Comparison of ENCODE assay signal across 9 mouse cellular contexts in genomic region chr2:18031271-18031821, GRCm38 (mm10). TPM values are rescaled to one million over a fixed set of nuclear protein-coding genes. Genes with fewer than 3 reads are reported as not detected.
A peak's percentile ranks its signal among the peaks of the same experiment; 100 is the strongest.
DNase-seq lines count a peak whose midpoint lies in the region; ATAC-seq and TF ChIP-seq lines count a peak whose summit lies in the region.
"Had no signal": no experiment of that assay in that cellular context is flagged by ENCODE, and none has a peak within 500 bp of the region (broad histone marks: within the 10 kb centered on the region; RNA-seq: fewer than 3 reads in every experiment).

No protein-coding gene starts in this region.

- H3K27ac ChIP-seq in liver, adult 2 months (replicated peaks; ENCODE audit: insufficient read depth, low read depth, low read length) = no peak overlapping the region
- peak overlapping the region; percentile 86 for H3K27ac ChIP-seq in midbrain, embryonic 12.5 days (replicated peaks)

- H3K9ac ChIP-seq in liver, adult 2 months (ENCODE audit: low read depth, low read length) = peak overlapping the region; percentile 14
- peak overlapping the region; percentile 83 for H3K9ac ChIP-seq in midbrain, embryonic 12.5 days (replicated peaks)

- peak overlapping the region; percentile 86 for H3K4me2 ChIP-seq in midbrain, embryonic 12.5 days (replicated peaks)

- peak overlapping the region; percentile 56 for H3K4me3 ChIP-seq in liver, adult 2 months (ENCODE audit: insufficient read depth, low read depth, low read length)
- peak overlapping the region; percentile 43 for H3K4me3 ChIP-seq in midbrain, embryonic 12.5 days

- peak; percentile 44 for DNase-seq in liver, adult 2 months (ENCODE audit: extremely low read depth, low read depth, low spot score)
- DNase-seq in liver = no peak
- DNase-seq in brain, adult 2 months (ENCODE audit: low read depth, low spot score) = peak; percentile 39
- DNase-seq in heart, adult 8-10 months (ENCODE audit: low spot score) = peak; percentile 30
- DNase-seq in kidney, adult 9 months = peak; percentile 70
- DNase-seq in natural killer cell, adult 2 months (ENCODE audit: low spot score in 2 of 2) = no peak

- TF ChIP-seq POLR2A in liver, adult 2 months (IDR thresholded peaks at IDR 0.05; ENCODE audit: extremely low read depth, insufficient read depth, low read length) = no peak

- H3K36me3 ChIP-seq in liver, adult 2 months (ENCODE audit: control insufficient read depth, insufficient read depth, low read length) = no peaks in the 10 kb centered on the region
- H3K36me3 ChIP-seq in midbrain, embryonic 12.5 days = no peaks in the 10 kb centered on the region

- no peak for ATAC-seq in midbrain, embryonic 12.5 days (ENCODE audit: low FRiP score, low read depth)
- no peak for ATAC-seq in megakaryocyte progenitor cell, adult 5-6 weeks (replicated peaks; ENCODE audit: poor library complexity)

- no peak for TF ChIP-seq CTCF in liver, adult 2 months (IDR thresholded peaks at IDR 0.05; ENCODE audit: low read depth, low read length)

- H3K9me3 ChIP-seq in midbrain, embryonic 12.5 days = no peaks in the 10 kb centered on the region

- H3K79me2 ChIP-seq in liver, adult 2 months (ENCODE audit: control insufficient read depth, insufficient read depth, low read length) = no peaks in the 10 kb centered on the region

- 0 out of 2 replicates have a peak, but pooled peaks cover 2% of the 10 kb centered on the region for H3K4me1 ChIP-seq in liver, adult 2 months (ENCODE audit: control insufficient read depth, insufficient read depth, low read length)
- peaks cover 60% of the 10 kb centered on the region for H3K4me1 ChIP-seq in midbrain, embryonic 12.5 days

- WGBS in liver, adult 2 months = 11% methylated on average over 26 of the region's 26 CpGs
- WGBS in midbrain, embryonic 12.5 days = 2% methylated on average over 26 of the region's 26 CpGs

- no peaks in the 10 kb centered on the region for H3K27me3 ChIP-seq in liver, adult 2 months (ENCODE audit: control insufficient read depth, insufficient read depth, low read length)
- no peaks in the 10 kb centered on the region for H3K27me3 ChIP-seq in midbrain, embryonic 12.5 days

RNA-seq across cellular contexts. Expression of gene A930004D18Rik, which starts 6.2 kb away (rescaled TPM):
- 2.3 and 2.8 TPM in 2 replicates for total RNA-seq in liver, adult 2 months (2014; rRNA removed)
- 1.4 and 1.9 TPM in 2 replicates for polyA plus RNA-seq in liver, adult 2 months (2012; rRNA removed)
- 1 to 10 TPM; 3.5 to 7.3 (median 5.5) TPM for total RNA-seq in heart, adult 8-10 months (2022)
- 20.5 and 21.5 TPM in 2 replicates for polyA plus RNA-seq in midbrain, embryonic 12.5 days (2016; fragmentation: Nextera tagmentation; extraction: Ambion mirVana)
- not detected in 2 replicates for total RNA-seq in megakaryocyte progenitor cell, adult 5-6 weeks (2015)
- total RNA-seq in megakaryocyte progenitor cell, adult 5-6 weeks (2017) = not detected in 2 replicates

RNA-seq across cellular contexts. Expression of gene Skida1, which starts 17.5 kb away (rescaled TPM):
- total RNA-seq in liver, adult 2 months (2014; rRNA removed) = 0.47 and 1.3 TPM in 2 replicates
- 0.24 and 0.33 TPM in 2 replicates for polyA plus RNA-seq in liver, adult 2 months (2012; rRNA removed)
- 1 to 10 TPM; 2.5 to 5.9 (median 3.7) TPM for total RNA-seq in heart, adult 8-10 months (2022)
- 23.8 and 26.6 TPM in 2 replicates for polyA plus RNA-seq in midbrain, embryonic 12.5 days (2016; fragmentation: Nextera tagmentation; extraction: Ambion mirVana)
- total RNA-seq in megakaryocyte progenitor cell, adult 5-6 weeks (2015) = not detected in 2 replicates
- 0.14 TPM in 1 of 2 replicates, not detected in the other for total RNA-seq in megakaryocyte progenitor cell, adult 5-6 weeks (2017)

RNA-seq across cellular contexts. Expression of gene Mllt10, which starts 23.7 kb away (rescaled TPM):
- 18.0 and 20.4 TPM in 2 replicates for total RNA-seq in liver, adult 2 months (2014; rRNA removed)
- polyA plus RNA-seq in liver, adult 2 months (2012; rRNA removed) = 15.7 and 16.7 TPM in 2 replicates
- 10 to 100 TPM; 25.1 to 41.8 (median 30.5) TPM for total RNA-seq in heart, adult 8-10 months (2022)
- 64.9 and 70.4 TPM in 2 replicates for polyA plus RNA-seq in midbrain, embryonic 12.5 days (2016; fragmentation: Nextera tagmentation; extraction: Ambion mirVana)
- 62.3 and 96.1 TPM in 2 replicates for total RNA-seq in megakaryocyte progenitor cell, adult 5-6 weeks (2015)
- 41.4 and 57.9 TPM in 2 replicates for total RNA-seq in megakaryocyte progenitor cell, adult 5-6 weeks (2017)

RNA-seq across cellular contexts. Expression of gene H2al2a, which starts 34.6 kb away (rescaled TPM):
- total RNA-seq in liver, adult 2 months (2014; rRNA removed) = not detected in 2 replicates
- polyA plus RNA-seq in liver, adult 2 months (2012; rRNA removed) = not detected in 2 replicates
- not detected for total RNA-seq in heart, adult 8-10 months (2022)
- polyA plus RNA-seq in midbrain, embryonic 12.5 days (2016; fragmentation: Nextera tagmentation; extraction: Ambion mirVana) = not detected in 2 replicates
- not detected in 2 replicates for total RNA-seq in megakaryocyte progenitor cell, adult 5-6 weeks (2015)
- not detected in 2 replicates for total RNA-seq in megakaryocyte progenitor cell, adult 5-6 weeks (2017)
- total RNA-seq: layer of hippocampus, adult 8-10 months had no signal

Comparison
In these comparisons a context has a peak if more than half of its experiments do, and no peak if none do; other contexts are left out.
1. DNase-seq: peak in liver, adult 2 months (single experiment), brain, adult 2 months (single experiment), heart, adult 8-10 months (single experiment) and kidney, adult 9 months (single experiment); none in liver (single experiment) and natural killer cell, adult 2 months (0 of 2).